Mouse (Mus musculus): ENCODE measurements at regions not wholly inside any gene's neighbourhood (a gene's known extent, or its start where the extent isn't known, plus 50 kb on each side); places are given as distances from the start of the nearest gene placed in this dataset.

GRCm38 (mm10) chr7:137957848-137958247 is 439.7 kb downstream of the Tcerg1l start:
- TF ChIP-seq CTCF (IDR thresholded peaks at IDR 0.05; ENCODE audit: low read depth, low read length) (no peak), POLR2A (IDR thresholded peaks at IDR 0.05; ENCODE audit: extremely low read depth, insufficient read depth, low read length) (no peak)
